Mouse (Mus musculus): Measurements from ENCODE around the gene Naa50. TPM values are rescaled to one million over a fixed set of nuclear protein-coding genes. Genes with fewer than 3 reads are reported as not detected.
A peak's percentile ranks its signal among the peaks of the same experiment; 100 is the strongest.

Gene Naa50
- polyA plus RNA-seq, 1 experiment, result 67.2 TPM

GRCm38 (mm10) chr16:44138979-44139535 is 573 bp upstream of the Naa50 start:
- H3K4me1 ChIP-seq (ENCODE audit: control insufficient read depth, insufficient read depth, low read length), result peaks cover 7% of the 10 kb centered on the region; the same call in 1 of the 2 replicates
- no peak for TF ChIP-seq POLR2A (IDR thresholded peaks at IDR 0.05; ENCODE audit: borderline replicate concordance, low read depth, low read length)
- TF ChIP-seq CTCF (IDR thresholded peaks at IDR 0.05; ENCODE audit: low read depth, low read length), result no peak

GRCm38 (mm10) chr16:44140186-44140787 is 657 bp downstream of the Naa50 start:
- H3K4me3 ChIP-seq (ENCODE audit: insufficient read depth, low read length), result peak overlapping the region; percentile 91
- H3K27ac ChIP-seq (ENCODE audit: insufficient read depth, low read depth, low read length), result peak overlapping the region; percentile 95
- no peak for TF ChIP-seq CTCF (IDR thresholded peaks at IDR 0.05; ENCODE audit: low read depth, low read length)
- TF ChIP-seq POLR2A (IDR thresholded peaks at IDR 0.05; ENCODE audit: borderline replicate concordance, low read depth, low read length), result no peak
- peaks cover 2% of the 10 kb centered on the region; the same call in 1 of the 2 replicates for H3K4me1 ChIP-seq (ENCODE audit: control insufficient read depth, insufficient read depth, low read length)

More at GRCm38 (mm10) chr16:44138979-44139535, 573 bp upstream of the Naa50 start:
- peak overlapping the region; percentile 100 for H3K27ac ChIP-seq (ENCODE audit: insufficient read depth, low read depth, low read length)
- H3K4me3 ChIP-seq (ENCODE audit: insufficient read depth, low read length), result peak overlapping the region; percentile 89

- Histone ChIP-seq H3K27ac (ENCODE audit: insufficient read depth, low read depth, low read length) (peak overlapping the region; percentile 69), H3K4me3 (ENCODE audit: insufficient read depth, low read length) (peak overlapping the region; percentile 63), H3K4me1 (ENCODE audit: control insufficient read depth, insufficient read depth, low read length) (no peaks in the 10 kb centered on the region)
- TF ChIP-seq CTCF (IDR thresholded peaks at IDR 0.05; ENCODE audit: low read depth, low read length) (no peak), POLR2A (IDR thresholded peaks at IDR 0.05; ENCODE audit: borderline replicate concordance, low read depth, low read length) (no peak)
These were observed 1.9 kb downstream of the Naa50 start for GRCm38 (mm10) chr16:44141483-44141882.

GRCm38 (mm10) chr16:44149002-44149767 is 9.6 kb downstream of the Naa50 start:
- no peak overlapping the region for H3K4me3 ChIP-seq (ENCODE audit: insufficient read depth, low read length)
- H3K4me1 ChIP-seq (ENCODE audit: control insufficient read depth, insufficient read depth, low read length), result 0 out of 2 replicates have a peak, but pooled peaks cover 2% of the 10 kb centered on the region
- TF ChIP-seq POLR2A (IDR thresholded peaks at IDR 0.05; ENCODE audit: borderline replicate concordance, low read depth, low read length), result no peak
- no peak for TF ChIP-seq CTCF (IDR thresholded peaks at IDR 0.05; ENCODE audit: low read depth, low read length)
- H3K27ac ChIP-seq (ENCODE audit: insufficient read depth, low read depth, low read length), result no peak overlapping the region

GRCm38 (mm10) chr16:44154497-44155057 is 14.9 kb downstream of the Naa50 start:
- H3K4me3 ChIP-seq (ENCODE audit: insufficient read depth, low read length), result no peak overlapping the region
- TF ChIP-seq POLR2A (IDR thresholded peaks at IDR 0.05; ENCODE audit: borderline replicate concordance, low read depth, low read length) (no peak), CTCF (IDR thresholded peaks at IDR 0.05; ENCODE audit: low read depth, low read length) (peak; percentile 61)
- H3K27ac ChIP-seq (ENCODE audit: insufficient read depth, low read depth, low read length), result no peak overlapping the region
- H3K4me1 ChIP-seq (ENCODE audit: control insufficient read depth, insufficient read depth, low read length), result peaks cover 2% of the 10 kb centered on the region; the same call in 1 of the 2 replicates

- H3K4me1 ChIP-seq (ENCODE audit: control insufficient read depth, insufficient read depth, low read length), result peaks cover 2% of the 10 kb centered on the region; the same call in 1 of the 2 replicates
- TF ChIP-seq POLR2A (IDR thresholded peaks at IDR 0.05; ENCODE audit: borderline replicate concordance, low read depth, low read length) (no peak), CTCF (IDR thresholded peaks at IDR 0.05; ENCODE audit: low read depth, low read length) (no peak)
- H3K4me3 ChIP-seq (ENCODE audit: insufficient read depth, low read length), result no peak overlapping the region
- no peak overlapping the region for H3K27ac ChIP-seq (ENCODE audit: insufficient read depth, low read depth, low read length)
These were observed 19.7 kb downstream of the Naa50 start for GRCm38 (mm10) chr16:44159325-44159724.

GRCm38 (mm10) chr16:44163831-44164230 is 24.2 kb downstream of the Naa50 start:
- Histone ChIP-seq H3K27ac (ENCODE audit: insufficient read depth, low read depth, low read length) (no peak overlapping the region), H3K4me1 (ENCODE audit: control insufficient read depth, insufficient read depth, low read length) (peaks cover 13% of the 10 kb centered on the region), H3K4me3 (ENCODE audit: insufficient read depth, low read length) (no peak overlapping the region)
- no peak for TF ChIP-seq CTCF (IDR thresholded peaks at IDR 0.05; ENCODE audit: low read depth, low read length)
- no peak for TF ChIP-seq POLR2A (IDR thresholded peaks at IDR 0.05; ENCODE audit: borderline replicate concordance, low read depth, low read length)

- Histone ChIP-seq H3K4me3 (ENCODE audit: insufficient read depth, low read length) (no peak overlapping the region), H3K27ac (ENCODE audit: insufficient read depth, low read depth, low read length) (no peak overlapping the region), H3K4me1 (ENCODE audit: control insufficient read depth, insufficient read depth, low read length) (peaks cover 11% of the 10 kb centered on the region)
- TF ChIP-seq CTCF (IDR thresholded peaks at IDR 0.05; ENCODE audit: low read depth, low read length) (no peak), POLR2A (IDR thresholded peaks at IDR 0.05; ENCODE audit: borderline replicate concordance, low read depth, low read length) (no peak)
These were observed 25.6 kb downstream of the Naa50 start for GRCm38 (mm10) chr16:44165182-44165581.

GRCm38 (mm10) chr16:44168990-44169389 is 29.4 kb downstream of the Naa50 start:
- Histone ChIP-seq H3K27ac (ENCODE audit: insufficient read depth, low read depth, low read length) (no peak overlapping the region), H3K4me1 (ENCODE audit: control insufficient read depth, insufficient read depth, low read length) (peaks cover 11% of the 10 kb centered on the region), H3K4me3 (ENCODE audit: insufficient read depth, low read length) (no peak overlapping the region)
- no peak for TF ChIP-seq POLR2A (IDR thresholded peaks at IDR 0.05; ENCODE audit: borderline replicate concordance, low read depth, low read length)
- TF ChIP-seq CTCF (IDR thresholded peaks at IDR 0.05; ENCODE audit: low read depth, low read length), result no peak
